Mouse (Mus musculus) brain, embryonic 14.5 days (tissue): ENCODE results near the gene Cep85l.

Source experiments
- CTCF ChIP-seq: fragments of 200-500 bp; IDR thresholded peaks from 2 replicates; pipeline ENCODE4 v1.5.1; 2012; ENCODE audit warnings: inconsistent platforms, mild to moderate bottlenecking, moderate library complexity, borderline replicate concordance; ENCODE audit not compliant: insufficient read depth, insufficient read length; ENCODE audit errors: extremely low read depth
- POLR2A ChIP-seq: fragments of 200-500 bp; IDR thresholded peaks from 2 replicates; pipeline ENCODE4 v1.6.1; 2012; ENCODE audit warnings: mild to moderate bottlenecking, inconsistent platforms, borderline replicate concordance; ENCODE audit not compliant: poor library complexity, insufficient read depth, insufficient read length, severe bottlenecking; ENCODE audit errors: extremely low read depth

GRCm38 (mm10) chr10:53407422-53407821, 27.7 kb upstream of the Cep85l start:
- TF ChIP-seq CTCF = no peak
- no peak for TF ChIP-seq POLR2A
